Mouse (Mus musculus) limb, embryonic 11.5 days (tissue): ENCODE measurements around the gene 2200002D01Rik. TPM values are rescaled to one million over a fixed set of nuclear protein-coding genes. Genes with fewer than 3 reads are reported as not detected.
A peak's percentile ranks its signal among the peaks of the same experiment; 100 is the strongest.
"Not testable (repeated sequence)": the region's sequence is repeated elsewhere in the genome, so short reads cannot be mapped to it uniquely, and the experiment has no call there.

Experiments used
- ATAC-seq: fragments of 200-750 bp; cut with Nextera tagmentation; 2 replicates; pipeline ENCODE4 v1.8.0; 2017; ENCODE audit warnings: low read depth; ENCODE audit not compliant: insufficient number of reproducible peaks, low FRiP score, low TSS enrichment
- DNase-seq: peaks from one replicate; pipeline ENCODE4 v3.0.0-alpha.2; 2015; ENCODE audit warnings: low spot score
- H3K27ac ChIP-seq: fragments of 300-500 bp; sonication (generic); replicated peaks from 2 replicates; pipeline ENCODE4 v1.5.1; 2014; ENCODE audit warnings: low read depth, mild to moderate bottlenecking, low read length
- H3K27me3 ChIP-seq: fragments of 300-500 bp; sonication (generic); 2 replicates; pipeline ENCODE4 v1.6.1; 2014; ENCODE audit warnings: mild to moderate bottlenecking, low read length, mixed read lengths; ENCODE audit not compliant: control insufficient read depth, insufficient read depth
- H3K36me3 ChIP-seq: fragments of 300-500 bp; sonication (generic); 2 replicates; pipeline ENCODE4 v1.6.1; 2014; ENCODE audit warnings: mild to moderate bottlenecking, low read length, moderate library complexity, mixed read lengths; ENCODE audit not compliant: control insufficient read depth, insufficient read depth
- H3K4me1 ChIP-seq: fragments of 300-500 bp; sonication (generic); 2 replicates; pipeline ENCODE4 v1.6.1; 2014; ENCODE audit warnings: low read length, mixed read lengths; ENCODE audit not compliant: control insufficient read depth, insufficient read depth
- H3K4me2 ChIP-seq: fragments of 300-500 bp; sonication (generic); 2 replicates; pipeline ENCODE4 v1.6.1; 2014; ENCODE audit warnings: low read depth, mild to moderate bottlenecking, moderate library complexity; ENCODE audit not compliant: severe bottlenecking
- H3K4me3 ChIP-seq: fragments of 300-500 bp; sonication (generic); 2 replicates; pipeline ENCODE4 v1.5.1; 2014; ENCODE audit warnings: low read depth, low read length
- H3K9ac ChIP-seq: fragments of 300-500 bp; sonication (generic); 2 replicates; pipeline ENCODE4 v1.6.1; 2014; ENCODE audit warnings: mild to moderate bottlenecking, low read length
- H3K9me3 ChIP-seq: fragments of 300-500 bp; sonication (generic); 2 replicates; pipeline ENCODE4 v1.6.1; 2016; ENCODE audit warnings: low read length; ENCODE audit not compliant: control insufficient read depth
- WGBS: fragments of 180-500 bp; shearing (Covaris S2); extraction: QIAGEN DNeasy Blood & Tissue Kit; methylation state at CpG from one replicate; pipeline ENCODE4 v1.1.7; 2014; 5-methylcytosine and 5-hydroxymethylcytosine counted together
- polyA plus RNA-seq: library from polyadenylated mRNA; unstranded; fragments of >200 nt; fragmentation: Nextera tagmentation; extraction: Ambion mirVana; gene quantifications from 2 replicates; pipeline ENCODE4 v1.2.1, GENCODE M21; 2014

The 2200002D01Rik gene
- polyA plus RNA-seq, 1 experiment from 2014 or later: 2.3 TPM

DNA sequence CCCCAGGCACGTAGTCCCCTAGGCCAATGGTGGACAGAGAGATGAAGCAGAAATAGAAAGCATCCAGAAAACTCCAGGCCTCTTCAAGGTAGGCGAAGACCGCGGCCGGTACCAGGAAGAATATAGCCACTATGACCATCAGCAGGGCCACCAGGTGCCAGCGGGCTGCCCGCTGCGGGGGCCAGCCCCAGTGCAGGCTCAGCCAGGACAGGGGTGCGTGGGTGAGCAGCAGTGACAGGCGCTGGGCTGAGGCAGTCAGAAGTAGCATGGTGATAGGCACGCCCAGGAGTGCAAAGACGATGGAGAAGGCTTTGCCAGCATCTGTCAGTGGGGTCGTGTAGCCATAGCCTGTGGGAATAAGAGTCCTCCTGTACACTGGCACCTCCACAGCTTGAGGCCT, 22.7 kb downstream of the 2200002D01Rik start:
- DNase-seq (no peak), ATAC-seq (no peak)
- Histone ChIP-seq H3K9me3 (no peaks in the 10 kb centered on the region), H3K4me3 (no peak overlapping the region), H3K4me2 (peak overlapping the region; percentile 29; the same call in 1 of the 2 replicates), H3K36me3 (no peaks in the 10 kb centered on the region), H3K27me3 (0 out of 2 replicates have a peak, but pooled peaks cover under 1% of the 10 kb centered on the region), H3K27ac (no peak overlapping the region), H3K4me1 (peaks cover 5% of the 10 kb centered on the region), H3K9ac (no peak overlapping the region)
- 70% methylated on average over 13 of the region's 13 CpGs for WGBS

- ATAC-seq (0 out of 2 replicates have a peak, but pooled peaks have one; percentile 44), DNase-seq (peak; percentile 62)
- Histone ChIP-seq H3K36me3 (no peaks in the 10 kb centered on the region), H3K9me3 (no peaks in the 10 kb centered on the region), H3K27ac (no peak overlapping the region), H3K4me3 (no peak overlapping the region), H3K4me1 (peaks cover 5% of the 10 kb centered on the region), H3K27me3 (no peaks in the 10 kb centered on the region), H3K4me2 (peak overlapping the region; percentile 29; the same call in 1 of the 2 replicates), H3K9ac (no peak overlapping the region)
- 10% methylated on average over 16 of the region's 16 CpGs for WGBS
Measured at GRCm38 (mm10) chr7:29224756-29225394, 23.4 kb downstream of the 2200002D01Rik start.

DNA sequence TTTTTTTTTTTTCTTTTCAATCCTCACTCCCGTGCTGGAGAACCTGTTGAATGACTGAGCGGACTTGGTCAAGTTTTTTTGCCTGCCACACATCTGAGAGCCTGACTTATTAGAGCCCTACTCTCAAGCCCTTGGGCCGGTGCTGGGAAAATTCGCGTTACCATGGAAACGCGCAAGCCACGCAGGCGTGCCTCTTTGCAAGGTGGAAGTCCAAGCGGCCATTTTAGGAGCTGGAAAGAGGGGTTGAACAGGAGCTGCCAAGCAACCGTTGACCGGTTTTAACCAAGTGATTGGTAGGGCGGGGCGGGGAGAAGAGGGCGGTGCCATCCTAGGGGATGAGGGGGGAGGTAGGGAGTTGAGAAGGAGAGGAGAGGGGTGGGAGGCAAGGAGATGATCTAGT, 33.4 kb downstream of the 2200002D01Rik start:
- peaks cover 3% of the 10 kb centered on the region; the same call in 1 of the 2 replicates for H3K27me3 ChIP-seq
- no peak overlapping the region for H3K4me2 ChIP-seq
- H3K9me3 ChIP-seq: no peaks in the 10 kb centered on the region
- H3K4me3 ChIP-seq: no peak overlapping the region
- H3K27ac ChIP-seq: no peak overlapping the region
- no peaks in the 10 kb centered on the region for H3K4me1 ChIP-seq
- ATAC-seq (no peak), DNase-seq (no peak)
- H3K9ac ChIP-seq: no peak overlapping the region
- H3K36me3 ChIP-seq: no peaks in the 10 kb centered on the region
- 44% methylated on average over 15 of the region's 15 CpGs for WGBS

DNA sequence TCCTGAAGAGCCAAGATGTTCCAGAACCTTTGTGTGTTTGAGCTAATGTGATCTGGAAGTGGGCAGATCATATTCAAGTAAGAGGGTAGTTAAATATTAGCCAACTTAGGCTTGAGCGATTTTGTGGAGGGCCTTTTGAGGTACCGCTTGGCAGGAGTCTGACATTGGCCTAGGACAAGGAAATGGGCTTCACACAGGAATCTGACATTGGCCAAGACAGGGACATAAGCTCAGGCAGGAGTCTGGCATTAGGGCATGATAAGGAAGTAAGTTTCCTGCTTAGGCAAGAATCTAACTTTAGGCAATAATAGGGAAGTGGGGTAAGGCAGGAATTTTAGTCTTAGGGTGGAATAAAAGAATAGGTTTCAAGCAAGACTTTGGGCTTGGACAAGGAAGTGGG, 34.0 kb downstream of the 2200002D01Rik start:
- no peak overlapping the region for H3K27ac ChIP-seq
- ATAC-seq: no peak
- no peak overlapping the region for H3K4me3 ChIP-seq
- WGBS: 72% methylated on average over 2 of the region's 2 CpGs
- H3K4me2 ChIP-seq: no peak overlapping the region; the same call in 1 of the 2 replicates
- no peaks in the 10 kb centered on the region for H3K4me1 ChIP-seq
- no peaks in the 10 kb centered on the region for H3K9me3 ChIP-seq
- no peak overlapping the region for H3K9ac ChIP-seq
- no peaks in the 10 kb centered on the region for H3K36me3 ChIP-seq
- DNase-seq: no peak
- H3K27me3 ChIP-seq: peaks cover 3% of the 10 kb centered on the region; the same call in 1 of the 2 replicates

DNA sequence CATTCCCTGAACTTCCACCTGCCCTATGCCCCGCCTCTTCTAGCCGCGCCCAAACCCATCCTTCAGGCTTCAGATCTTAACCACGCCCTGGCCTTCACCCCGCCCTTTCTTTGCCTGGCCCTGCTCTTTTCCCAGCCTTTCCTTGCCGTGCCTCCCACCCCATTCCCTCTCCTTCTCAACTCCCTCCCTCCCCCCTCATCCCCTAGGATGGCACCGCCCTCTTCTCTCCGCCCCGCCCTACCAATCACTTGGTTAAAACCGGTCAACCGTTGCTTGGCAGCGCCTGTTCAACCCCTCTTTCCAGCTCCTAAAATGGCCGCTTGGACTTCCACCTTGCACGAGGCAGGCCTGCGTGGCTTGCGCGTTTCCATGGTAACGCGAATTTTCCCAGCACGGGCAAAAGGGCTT, 34.6 kb downstream of the 2200002D01Rik start, which contains the start of gene Catsperg1:
Gene Catsperg1 (minus strand): TSS at position 361 of the 408 bp plus-strand sequence.
- ATAC-seq (peak; percentile 70), DNase-seq (peak; percentile 72)
- Histone ChIP-seq H3K9me3 (no peaks in the 10 kb centered on the region), H3K4me3 (no peak within 1 kb of the TSS), H3K4me1 (no peaks in the 10 kb centered on the region), H3K27me3 (peaks cover 3% of the 10 kb centered on the region; the same call in 1 of the 2 replicates), H3K4me2 (peak within 1 kb of the TSS; percentile 33), H3K27ac (no peak within 1 kb of the TSS), H3K36me3 (no peaks in the 10 kb centered on the region), H3K9ac (no peak within 1 kb of the TSS)
- 3% methylated on average over 20 of the region's 20 CpGs for WGBS

- not testable (repeated sequence) for H3K4me3 ChIP-seq, H3K9ac ChIP-seq, ATAC-seq, H3K4me1 ChIP-seq, H3K27me3 ChIP-seq, H3K36me3 ChIP-seq, H3K9me3 ChIP-seq, H3K27ac ChIP-seq
- peak; percentile 25 for DNase-seq
- 14% methylated on average over 40 of the region's 40 CpGs for WGBS
- peak overlapping the region; percentile 33 for H3K4me2 ChIP-seq
Measured at GRCm38 (mm10) chr7:29212775-29213560, 35.3 kb downstream of the 2200002D01Rik start.

DNA sequence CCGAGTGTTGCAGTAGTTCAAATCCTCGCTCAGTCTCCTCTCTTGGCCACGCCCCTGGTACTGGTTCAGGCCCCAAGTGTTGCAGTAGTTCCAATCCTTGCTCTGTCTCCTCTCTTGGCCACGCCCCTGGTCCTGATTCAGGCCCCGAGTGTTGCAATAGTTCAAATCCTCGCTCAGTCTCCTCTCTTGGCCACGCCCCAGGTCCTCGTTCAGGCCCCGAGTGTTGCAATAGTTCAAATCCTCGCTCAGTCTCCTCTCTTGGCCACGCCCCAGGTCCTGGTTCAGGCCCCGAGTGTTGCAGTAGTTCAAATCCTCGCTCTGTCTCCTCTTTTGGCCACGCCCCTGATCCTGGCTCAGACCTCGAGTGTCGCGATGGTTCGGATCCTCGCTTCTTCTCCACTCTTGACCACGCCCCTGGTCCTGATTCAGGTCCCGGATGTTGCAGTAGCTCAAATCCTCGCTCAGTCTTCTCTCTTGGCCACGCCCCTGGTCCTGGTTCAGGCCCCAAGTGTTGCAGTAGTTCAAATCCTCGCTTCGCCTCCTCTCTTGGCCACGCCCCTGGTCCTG, 36.0 kb downstream of the 2200002D01Rik start:
- no peak for ATAC-seq
- Histone ChIP-seq H3K4me1 (no peaks in the 10 kb centered on the region), H3K4me3 (no peak overlapping the region; the same call in 1 of the 2 replicates), H3K27me3 (peaks cover 3% of the 10 kb centered on the region; the same call in 1 of the 2 replicates), H3K36me3 (no peaks in the 10 kb centered on the region), H3K9ac (no peak overlapping the region), H3K9me3 (no peaks in the 10 kb centered on the region), H3K4me2 (no peak overlapping the region), H3K27ac (no peak overlapping the region)
- WGBS: 13% methylated on average over 26 of the region's 26 CpGs
- peak; percentile 38 for DNase-seq
